Mouse (Mus musculus): Measurements from ENCODE around the gene Wwox. TPM values are rescaled to one million over a fixed set of nuclear protein-coding genes. Genes with fewer than 3 reads are reported as not detected.

Gene Wwox
- polyA plus RNA-seq, 1 experiment from 2014 or later = 10.3 TPM

DNA sequence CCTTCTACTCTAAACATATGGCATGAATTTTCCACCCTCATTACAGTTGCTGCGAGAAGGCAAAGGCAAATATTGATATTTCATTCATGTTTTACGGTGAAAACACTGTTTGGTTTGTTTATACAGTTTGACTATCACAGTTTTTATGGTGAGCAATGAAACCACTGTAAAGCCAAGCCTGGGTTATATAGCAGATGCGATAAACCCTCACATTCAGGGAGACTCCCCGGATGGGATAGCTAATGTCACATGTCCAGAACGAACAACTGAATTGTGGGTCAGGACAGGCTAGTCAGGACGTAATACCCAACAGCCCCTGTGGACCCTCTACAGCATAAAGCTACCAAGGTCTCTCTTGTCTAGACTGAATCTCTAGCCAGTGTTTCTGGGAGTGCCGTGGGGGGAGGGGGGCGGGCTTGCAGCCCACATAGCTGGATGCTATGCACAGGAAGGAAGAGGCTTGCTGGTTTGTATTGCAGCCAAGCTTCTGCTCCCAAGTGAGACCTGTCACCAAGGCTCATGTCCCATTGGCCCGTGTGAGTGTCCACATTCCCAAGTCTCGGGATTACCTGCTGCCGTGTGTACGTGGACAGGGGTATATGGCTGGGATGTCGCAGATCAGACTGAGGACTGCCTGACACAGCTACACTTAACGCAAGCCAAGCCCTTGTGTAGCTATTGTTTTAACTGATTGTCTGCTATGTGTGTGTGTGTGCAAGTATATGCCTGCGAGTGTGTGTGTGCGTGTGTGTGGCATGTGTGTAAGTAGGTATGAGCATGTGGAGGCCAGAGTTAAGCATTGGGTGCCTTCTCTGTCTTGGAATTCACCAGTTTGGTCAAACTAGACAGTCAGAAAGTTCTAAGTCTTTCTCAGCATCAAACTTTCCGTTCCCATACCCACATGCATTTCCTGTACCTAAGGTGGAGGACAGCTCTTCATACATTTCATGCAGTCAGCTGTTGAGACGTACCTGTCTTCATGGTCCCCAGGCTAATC lies 66.2 kb downstream of the Wwox start:
- Histone ChIP-seq H3K9me3 (replicated peaks; ENCODE audit: control insufficient read depth, low read length) (no peaks in the 10 kb centered on the region), H3K4me3 (ENCODE audit: low read depth, low read length) (no peak overlapping the region), H3K4me2 (peak overlapping the region; percentile 54; the same call in 1 of the 2 replicates), H3K36me3 (ENCODE audit: control insufficient read depth, insufficient read depth, low read length) (no peaks in the 10 kb centered on the region), H3K27me3 (ENCODE audit: control insufficient read depth, insufficient read depth, low read length) (no peaks in the 10 kb centered on the region), H3K27ac (ENCODE audit: low read depth, low read length) (no peak overlapping the region), H3K4me1 (ENCODE audit: control insufficient read depth, insufficient read depth, low read length) (peaks cover 18% of the 10 kb centered on the region), H3K9ac (ENCODE audit: low read depth, low read length) (no peak overlapping the region)
- WGBS (ENCODE audit: insufficient replicate concordance) = 78% methylated on average over 18 of the region's 18 CpGs
- ATAC-seq (replicated peaks; ENCODE audit: insufficient number of reproducible peaks, low FRiP score, low TSS enrichment) = no peak

DNA sequence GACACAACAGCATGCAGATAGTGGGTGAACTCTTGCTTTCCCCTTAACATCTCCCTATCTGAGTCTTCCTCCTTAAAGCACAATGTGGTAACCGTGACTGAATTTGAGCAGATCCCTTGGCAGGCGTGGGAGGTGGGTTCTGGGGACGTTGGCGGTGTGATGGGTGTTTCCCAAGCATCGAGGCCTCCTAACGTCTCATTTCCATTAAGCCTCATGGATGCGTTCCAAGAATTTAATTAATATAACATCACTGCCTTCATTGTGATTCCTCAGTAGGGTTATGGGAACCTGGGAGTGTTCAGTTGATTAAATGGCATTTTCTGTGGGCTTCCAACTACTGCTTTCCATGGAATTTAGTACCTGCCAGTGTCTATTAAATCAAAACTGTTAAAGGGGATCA lies 67.9 kb downstream of the Wwox start:
- Histone ChIP-seq H3K4me1 (ENCODE audit: control insufficient read depth, insufficient read depth, low read length) (peaks cover 18% of the 10 kb centered on the region), H3K9me3 (replicated peaks; ENCODE audit: control insufficient read depth, low read length) (no peaks in the 10 kb centered on the region), H3K9ac (ENCODE audit: low read depth, low read length) (no peak overlapping the region), H3K27me3 (ENCODE audit: control insufficient read depth, insufficient read depth, low read length) (no peaks in the 10 kb centered on the region), H3K27ac (ENCODE audit: low read depth, low read length) (no peak overlapping the region), H3K36me3 (ENCODE audit: control insufficient read depth, insufficient read depth, low read length) (no peaks in the 10 kb centered on the region), H3K4me2 (no peak overlapping the region), H3K4me3 (ENCODE audit: low read depth, low read length) (no peak overlapping the region)
- ATAC-seq (replicated peaks; ENCODE audit: insufficient number of reproducible peaks, low FRiP score, low TSS enrichment) = no peak
- 88% methylated on average over 7 of the region's 7 CpGs for WGBS (ENCODE audit: insufficient replicate concordance)

DNA sequence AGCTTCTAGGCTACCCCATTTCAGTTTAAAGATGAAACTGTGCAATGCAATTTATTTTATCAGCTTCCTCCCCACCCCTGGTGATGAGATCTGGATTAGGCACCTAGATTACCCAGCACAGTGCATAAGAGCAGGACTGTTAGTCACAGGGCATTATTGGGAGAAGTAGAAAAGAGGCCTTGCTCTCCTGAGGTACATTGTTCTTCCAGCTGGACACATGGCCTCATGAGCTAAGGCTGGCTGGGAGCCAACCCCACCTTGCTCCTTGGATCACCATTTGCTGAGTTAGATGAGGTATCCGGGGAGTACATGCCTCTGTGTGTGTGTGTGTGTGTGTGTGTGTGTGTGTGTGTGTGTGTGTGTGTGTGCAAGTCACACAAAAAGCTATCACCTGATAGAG lies 70.8 kb downstream of the Wwox start:
- Histone ChIP-seq H3K9me3 (replicated peaks; ENCODE audit: control insufficient read depth, low read length) (no peaks in the 10 kb centered on the region), H3K4me2 (no peak overlapping the region), H3K36me3 (ENCODE audit: control insufficient read depth, insufficient read depth, low read length) (no peaks in the 10 kb centered on the region), H3K9ac (ENCODE audit: low read depth, low read length) (no peak overlapping the region), H3K27ac (ENCODE audit: low read depth, low read length) (no peak overlapping the region), H3K4me3 (ENCODE audit: low read depth, low read length) (no peak overlapping the region), H3K4me1 (ENCODE audit: control insufficient read depth, insufficient read depth, low read length) (peaks cover 7% of the 10 kb centered on the region), H3K27me3 (ENCODE audit: control insufficient read depth, insufficient read depth, low read length) (no peaks in the 10 kb centered on the region)
- no peak for ATAC-seq (replicated peaks; ENCODE audit: insufficient number of reproducible peaks, low FRiP score, low TSS enrichment)
- 83% methylated on average over 1 of the region's 1 CpGs for WGBS (ENCODE audit: insufficient replicate concordance)

DNA sequence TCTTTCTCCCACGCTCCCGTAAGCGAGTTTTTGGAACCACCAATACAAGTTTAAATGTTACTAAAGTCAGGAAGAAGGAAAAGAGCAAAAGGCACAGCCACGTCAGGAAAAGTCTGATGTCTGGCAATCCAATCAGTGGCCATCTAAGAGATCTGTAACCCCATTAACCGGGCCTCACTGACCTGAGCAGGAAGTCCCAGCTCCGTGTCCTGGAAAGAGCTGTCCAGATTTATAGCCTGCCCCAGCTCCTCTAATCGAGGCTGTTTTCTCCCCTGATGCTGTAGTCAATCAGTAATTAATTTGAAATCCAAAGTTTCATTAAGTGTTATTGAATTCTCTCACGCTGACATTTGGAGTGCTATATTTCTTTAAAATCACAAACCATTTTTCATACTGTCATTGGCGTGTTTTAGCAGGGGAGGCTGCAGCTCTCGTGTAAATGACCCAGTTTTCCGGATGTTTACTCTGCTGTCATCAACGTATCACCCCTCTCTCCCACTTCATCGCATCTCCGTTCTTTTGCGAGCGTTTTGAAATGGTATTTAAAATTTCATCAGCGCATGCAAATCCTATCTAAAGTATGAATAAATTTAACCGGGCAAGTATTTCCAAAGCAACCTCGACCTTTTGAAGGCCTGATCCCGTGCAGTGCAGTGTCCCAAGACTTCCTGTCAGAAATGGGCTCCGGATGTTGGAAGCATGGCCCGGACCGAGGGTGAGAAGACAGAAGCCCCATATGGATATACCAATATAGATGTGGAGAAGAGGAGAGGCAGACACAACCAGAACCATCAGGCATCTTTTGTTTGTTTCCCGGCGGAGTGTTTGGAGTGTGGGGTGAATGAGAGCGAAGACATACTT lies 72.8 kb downstream of the Wwox start:
- Histone ChIP-seq H3K4me3 (ENCODE audit: low read depth, low read length) (no peak overlapping the region), H3K36me3 (ENCODE audit: control insufficient read depth, insufficient read depth, low read length) (no peaks in the 10 kb centered on the region), H3K27ac (ENCODE audit: low read depth, low read length) (no peak overlapping the region), H3K4me2 (no peak overlapping the region), H3K27me3 (ENCODE audit: control insufficient read depth, insufficient read depth, low read length) (no peaks in the 10 kb centered on the region), H3K9me3 (replicated peaks; ENCODE audit: control insufficient read depth, low read length) (no peaks in the 10 kb centered on the region), H3K4me1 (ENCODE audit: control insufficient read depth, insufficient read depth, low read length) (no peaks in the 10 kb centered on the region), H3K9ac (ENCODE audit: low read depth, low read length) (no peak overlapping the region)
- 81% methylated on average over 26 of the region's 26 CpGs for WGBS (ENCODE audit: insufficient replicate concordance)
- no peak for ATAC-seq (replicated peaks; ENCODE audit: insufficient number of reproducible peaks, low FRiP score, low TSS enrichment)

DNA sequence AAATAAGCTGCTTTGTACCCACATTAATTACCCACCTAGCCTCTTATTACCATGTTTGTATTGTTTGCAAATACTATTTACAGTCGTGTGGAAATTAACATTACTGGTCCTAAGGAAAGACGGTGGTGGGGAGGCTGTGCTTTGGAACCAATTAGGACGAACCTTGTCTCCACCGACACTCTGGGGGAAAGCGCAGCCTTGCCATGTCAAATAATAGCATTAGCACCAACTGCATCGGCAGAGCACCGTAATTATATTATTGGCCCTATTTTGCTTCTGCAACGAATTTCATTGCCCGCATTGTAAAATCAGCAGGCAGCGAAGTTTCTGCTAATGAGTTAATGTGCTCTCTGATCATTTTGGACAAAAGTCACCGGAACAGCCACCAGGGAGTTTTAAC lies 75.2 kb downstream of the Wwox start:
- H3K4me1 ChIP-seq (ENCODE audit: control insufficient read depth, insufficient read depth, low read length) = no peaks in the 10 kb centered on the region
- 82% methylated on average over 11 of the region's 11 CpGs for WGBS (ENCODE audit: insufficient replicate concordance)

DNA sequence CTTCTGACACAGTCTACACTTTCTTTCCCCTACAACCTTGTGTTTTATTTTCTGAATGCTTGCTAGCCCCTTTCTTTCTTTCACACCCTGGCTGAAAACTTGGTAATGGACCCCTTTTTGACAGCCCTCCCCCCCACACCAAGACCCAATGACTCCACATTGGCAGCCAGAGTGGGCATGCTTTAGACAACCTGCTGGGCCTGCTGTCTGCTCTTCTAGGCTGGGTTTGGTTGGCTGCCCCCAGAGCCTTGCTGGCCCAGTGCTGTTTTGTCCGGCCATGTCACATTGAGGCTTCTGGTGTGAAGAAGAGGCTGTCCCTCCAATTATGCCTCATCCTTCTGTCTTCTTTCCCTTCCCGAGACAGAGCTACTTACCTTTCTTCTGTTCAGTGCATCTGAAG lies 83.6 kb downstream of the Wwox start:
- Histone ChIP-seq H3K4me1 (ENCODE audit: control insufficient read depth, insufficient read depth, low read length) (no peaks in the 10 kb centered on the region), H3K4me2 (no peak overlapping the region), H3K4me3 (ENCODE audit: low read depth, low read length) (no peak overlapping the region), H3K27ac (ENCODE audit: low read depth, low read length) (no peak overlapping the region), H3K9ac (ENCODE audit: low read depth, low read length) (no peak overlapping the region), H3K36me3 (ENCODE audit: control insufficient read depth, insufficient read depth, low read length) (no peaks in the 10 kb centered on the region), H3K27me3 (ENCODE audit: control insufficient read depth, insufficient read depth, low read length) (no peaks in the 10 kb centered on the region; the same call in 1 of the 2 replicates), H3K9me3 (replicated peaks; ENCODE audit: control insufficient read depth, low read length) (no peaks in the 10 kb centered on the region)
- no peak for ATAC-seq (replicated peaks; ENCODE audit: insufficient number of reproducible peaks, low FRiP score, low TSS enrichment)
- WGBS (ENCODE audit: insufficient replicate concordance) = 69% methylated on average over 2 of the region's 2 CpGs

More for the DNA sequence above, 75.2 kb downstream of the Wwox start:
- H3K4me2 ChIP-seq = no peak overlapping the region
- H3K36me3 ChIP-seq (ENCODE audit: control insufficient read depth, insufficient read depth, low read length) = no peaks in the 10 kb centered on the region
- ATAC-seq (replicated peaks; ENCODE audit: insufficient number of reproducible peaks, low FRiP score, low TSS enrichment) = no peak
- H3K27ac ChIP-seq (ENCODE audit: low read depth, low read length) = no peak overlapping the region
- no peak overlapping the region for H3K4me3 ChIP-seq (ENCODE audit: low read depth, low read length)
- no peaks in the 10 kb centered on the region for H3K27me3 ChIP-seq (ENCODE audit: control insufficient read depth, insufficient read depth, low read length)
- H3K9me3 ChIP-seq (replicated peaks; ENCODE audit: control insufficient read depth, low read length) = no peaks in the 10 kb centered on the region
- H3K9ac ChIP-seq (ENCODE audit: low read depth, low read length) = no peak overlapping the region

DNA sequence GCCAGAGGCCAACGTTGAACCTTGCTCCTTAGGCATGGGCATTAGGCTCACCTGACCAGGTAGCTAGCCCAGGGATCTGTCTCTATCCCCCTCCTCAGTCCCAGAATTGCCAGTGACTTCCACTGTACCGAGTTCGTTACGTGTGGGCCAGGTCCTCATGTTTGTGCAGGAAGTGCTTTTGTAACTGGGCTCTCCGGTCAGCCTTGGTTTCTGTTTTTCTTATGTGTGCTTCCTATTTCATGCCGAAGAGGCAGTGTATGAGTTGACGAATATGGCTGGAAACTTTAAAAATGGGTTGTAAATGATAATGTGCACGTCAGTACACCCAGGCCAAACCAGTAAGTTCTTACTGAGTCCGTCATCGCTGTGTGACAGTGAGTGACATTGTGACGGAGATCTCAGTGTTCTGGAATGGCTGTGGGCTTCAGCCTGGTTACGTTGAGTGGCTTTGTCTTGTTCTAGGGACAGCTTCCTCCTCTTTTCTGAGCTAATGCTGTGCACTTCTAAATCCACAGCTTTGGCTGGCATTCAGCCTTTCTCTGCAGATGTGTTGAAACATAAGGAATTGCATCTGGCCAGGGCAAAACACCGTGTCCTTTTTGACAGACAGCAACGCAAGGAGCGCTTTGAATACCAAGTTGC lies 87.3 kb downstream of the Wwox start:
- WGBS (ENCODE audit: insufficient replicate concordance) = 81% methylated on average over 15 of the region's 15 CpGs
- ATAC-seq (replicated peaks; ENCODE audit: insufficient number of reproducible peaks, low FRiP score, low TSS enrichment) = no peak
- H3K4me1 ChIP-seq (ENCODE audit: control insufficient read depth, insufficient read depth, low read length) = no peaks in the 10 kb centered on the region

DNA sequence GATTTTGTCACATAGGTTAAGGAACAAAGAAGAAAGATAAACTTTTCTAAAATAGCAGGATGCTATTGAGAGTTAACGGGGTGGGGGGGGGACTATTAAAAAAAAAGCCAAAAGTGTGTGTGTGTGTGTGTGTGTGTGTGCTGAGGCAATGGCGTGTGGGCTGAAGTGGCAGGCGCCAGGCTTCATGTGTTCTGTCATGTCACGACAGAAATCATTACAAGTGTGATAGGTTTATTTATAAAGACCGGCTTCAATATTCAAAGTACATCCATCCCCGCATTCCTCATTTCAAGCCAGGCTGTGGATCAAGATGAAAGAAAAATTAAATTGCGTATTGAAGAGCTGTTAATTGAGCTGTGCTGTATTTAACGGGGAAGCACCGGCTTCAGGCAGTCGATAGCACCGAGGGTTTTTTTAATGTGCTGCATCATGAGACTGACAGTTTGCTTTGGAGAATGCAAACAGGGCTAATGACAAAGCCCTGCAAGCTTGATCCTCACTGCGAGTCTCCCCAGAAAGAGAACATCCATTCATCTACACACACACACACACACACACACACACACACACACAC lies 88.3 kb downstream of the Wwox start:
- Histone ChIP-seq H3K9ac (ENCODE audit: low read depth, low read length) (no peak overlapping the region), H3K4me1 (ENCODE audit: control insufficient read depth, insufficient read depth, low read length) (peaks cover 8% of the 10 kb centered on the region; the same call in 1 of the 2 replicates), H3K4me3 (ENCODE audit: low read depth, low read length) (no peak overlapping the region), H3K27me3 (ENCODE audit: control insufficient read depth, insufficient read depth, low read length) (peaks cover 3% of the 10 kb centered on the region), H3K4me2 (no peak overlapping the region), H3K27ac (ENCODE audit: low read depth, low read length) (no peak overlapping the region), H3K36me3 (ENCODE audit: control insufficient read depth, insufficient read depth, low read length) (no peaks in the 10 kb centered on the region), H3K9me3 (replicated peaks; ENCODE audit: control insufficient read depth, low read length) (no peaks in the 10 kb centered on the region)
- 82% methylated on average over 12 of the region's 12 CpGs for WGBS (ENCODE audit: insufficient replicate concordance)
- ATAC-seq (replicated peaks; ENCODE audit: insufficient number of reproducible peaks, low FRiP score, low TSS enrichment) = no peak

More for the DNA sequence above, 87.3 kb downstream of the Wwox start:
- no peaks in the 10 kb centered on the region for H3K9me3 ChIP-seq (replicated peaks; ENCODE audit: control insufficient read depth, low read length)
- no peak overlapping the region for H3K27ac ChIP-seq (ENCODE audit: low read depth, low read length)
- no peak overlapping the region for H3K4me2 ChIP-seq
- H3K27me3 ChIP-seq (ENCODE audit: control insufficient read depth, insufficient read depth, low read length) = peaks cover 3% of the 10 kb centered on the region; the same call in 1 of the 2 replicates
- no peak overlapping the region for H3K9ac ChIP-seq (ENCODE audit: low read depth, low read length)
- no peaks in the 10 kb centered on the region for H3K36me3 ChIP-seq (ENCODE audit: control insufficient read depth, insufficient read depth, low read length)
- H3K4me3 ChIP-seq (ENCODE audit: low read depth, low read length) = no peak overlapping the region
